22 mouse cellular contexts compared by ENCODE assay signal in the genomic region with DNA sequence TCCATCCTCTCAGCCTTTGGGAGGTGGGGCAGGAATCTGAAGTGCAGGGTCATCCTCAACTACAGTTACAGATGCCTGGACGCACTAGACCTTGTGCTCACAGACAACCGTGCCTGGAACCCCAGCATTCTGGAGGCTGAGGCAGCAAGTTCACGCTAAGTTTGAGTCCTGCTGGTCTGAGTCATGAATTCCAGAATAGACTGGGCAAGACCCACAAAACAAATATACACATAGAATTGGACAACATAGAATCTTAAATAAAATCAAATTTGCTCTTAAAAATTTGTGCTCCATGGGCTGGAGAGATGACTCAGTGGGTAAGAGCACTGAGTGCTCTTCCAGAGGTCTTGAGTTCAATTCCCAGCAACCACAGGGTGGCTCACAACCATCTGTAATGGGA. TPM values are rescaled to one million over a fixed set of nuclear protein-coding genes. Genes with fewer than 3 reads are reported as not detected.
DNase-seq lines count a peak whose midpoint lies in the region; ATAC-seq lines count a peak whose summit lies in the region.
"Had no signal": no experiment of that assay in that cellular context is flagged by ENCODE, and none has a peak within 500 bp of the region (broad histone marks: within the 10 kb centered on the region; RNA-seq: fewer than 3 reads in every experiment).

No protein-coding gene starts in this region.

- no peaks in the 10 kb centered on the region for H3K36me3 ChIP-seq in macrophage (ENCODE audit: inconsistent target)
- no peaks in the 10 kb centered on the region for H3K36me3 ChIP-seq in intestine, embryonic 16.5 days (ENCODE audit: control insufficient read depth, insufficient read depth, low read length)
- H3K36me3 ChIP-seq: embryonic facial prominence, embryonic 12.5 days; forebrain, embryonic 12.5 days had no signal

- peaks cover 4% of the 10 kb centered on the region; the same call in 1 of the 2 replicates for H3K4me1 ChIP-seq in intestine, embryonic 16.5 days (ENCODE audit: control insufficient read depth, insufficient read depth, low read length)
- H3K4me1 ChIP-seq: embryonic facial prominence, embryonic 10.5 days; embryonic facial prominence, embryonic 12.5 days; forebrain, embryonic 10.5 days; forebrain, embryonic 12.5 days had no signal

- no peak overlapping the region for H3K4me2 ChIP-seq in intestine, embryonic 16.5 days (ENCODE audit: low read depth, low read length)
- H3K4me2 ChIP-seq: embryonic facial prominence, embryonic 12.5 days; forebrain, embryonic 12.5 days had no signal

- 88% methylated on average over 3 of the region's 3 CpGs for WGBS in macrophage (ENCODE audit: missing documents)
- 85% methylated on average over 3 of the region's 3 CpGs for WGBS in intestine, embryonic 16.5 days

- no peaks in the 10 kb centered on the region for H3K27me3 ChIP-seq in intestine, embryonic 16.5 days (replicated peaks; ENCODE audit: control insufficient read depth, insufficient read depth, low read length)
- H3K27me3 ChIP-seq: embryonic facial prominence, embryonic 12.5 days; forebrain, embryonic 12.5 days had no signal

- no peak overlapping the region for H3K9ac ChIP-seq in intestine, embryonic 16.5 days (ENCODE audit: low read depth, low read length)
- H3K9ac ChIP-seq: embryonic facial prominence, embryonic 12.5 days; forebrain, embryonic 12.5 days had no signal

- ATAC-seq in intestine, embryonic 16.5 days, result no peak
- ATAC-seq: forebrain, embryonic 14.5 days; forebrain, embryonic 16.5 days had no signal

- intact Hi-C loops in gastrocnemius, postnatal 14 days (cut with DNase I; ENCODE audit: low total_unique reads), result no loop called here

- DNase-seq in 3134 (ENCODE audit: extremely low read depth, insufficient read length, low spot score) (peak; percentile 59), 3T3-L1 (ENCODE audit: low read depth, low spot score) (peak; percentile 86), NIH3T3 (ENCODE audit: low read depth) (peak; percentile 82)
- no peak for DNase-seq in cerebellum, adult 11 months
- no peak for DNase-seq in gastrocnemius, postnatal 14 days
- DNase-seq: adrenal gland, adult 2 months; adrenal gland, postnatal 10 days; adrenal gland, postnatal 25 days; cerebellum, adult 11-12 months; cerebellum, adult 2 months; cerebellum, adult 9-10 months; cerebellum, postnatal 10 days; cerebellum, postnatal 25 days had no signal

- peaks cover 90% of the 10 kb centered on the region for H3K79me2 ChIP-seq in macrophage (ENCODE audit: inconsistent target)

- no peak overlapping the region for H3K4me3 ChIP-seq in macrophage (ENCODE audit: inconsistent target)
- no peak overlapping the region for H3K4me3 ChIP-seq in intestine, embryonic 16.5 days (ENCODE audit: low read length)
- H3K4me3 ChIP-seq: embryonic facial prominence, embryonic 10.5 days; embryonic facial prominence, embryonic 12.5 days; erythroblast, embryonic 14.5 days; forebrain, embryonic 10.5 days; forebrain, embryonic 12.5 days had no signal

- no peaks in the 10 kb centered on the region for H3K9me3 ChIP-seq in intestine, embryonic 16.5 days (ENCODE audit: control insufficient read depth, low read length)
- H3K9me3 ChIP-seq: embryonic facial prominence, embryonic 10.5 days; embryonic facial prominence, embryonic 12.5 days; forebrain, embryonic 10.5 days; forebrain, embryonic 12.5 days had no signal

- 0 out of 2 replicates have a peak overlapping the region, but pooled peaks have one; percentile 4 for H3K27ac ChIP-seq in macrophage
- H3K27ac ChIP-seq in intestine, embryonic 16.5 days (ENCODE audit: low read length), result no peak overlapping the region
- H3K27ac ChIP-seq: embryonic facial prominence, embryonic 10.5 days; embryonic facial prominence, embryonic 12.5 days; forebrain, embryonic 10.5 days; forebrain, embryonic 12.5 days had no signal

RNA-seq across cellular contexts. Expression of gene Sntb2, which starts 21.5 kb away (rescaled TPM):
- total RNA-seq in macrophage (2018; cell fraction: chromatin; rRNA removed), result 10 to 100 TPM; 18.2 to 50.8 (median 32.8) TPM
- 10 to 100 TPM in 24 of 26 experiments, 1 to 10 TPM in 2; 9.7 to 18.9 (median 13.0) TPM for total RNA-seq in macrophage (2018; cell fraction: cytosol; rRNA removed)
- total RNA-seq in macrophage (2018; cell fraction: nucleus; rRNA removed), result 10 to 100 TPM; 16.4 to 48.6 (median 27.7) TPM
- 7.2 to 10.1 TPM (median 8.4 TPM) in 3 replicates for polyA plus RNA-seq in macrophage (2018)
- 8.5 and 9.1 TPM in 2 replicates for polyA plus RNA-seq in intestine, embryonic 16.5 days (2015; fragmentation: Nextera tagmentation; extraction: Ambion mirVana)
- 10 to 100 TPM; 11.0 to 13.9 TPM for total RNA-seq in gastrocnemius, postnatal 14 days (2021)

Comparison
In these comparisons a context has a peak if more than half of its experiments do, and no peak if none do; other contexts are left out.
1. DNase-seq: peak in 3134 (single experiment), 3T3-L1 (single experiment) and NIH3T3 (single experiment); none in cerebellum, adult 11 months (single experiment) and gastrocnemius, postnatal 14 days (single experiment).